Mouse (Mus musculus) frontal cortex, postnatal 10 days (tissue): ENCODE measurements around the gene Ccdc107.

Experiments used
- DNase-seq, 2 experiments: peaks; one replicate each; pipeline ENCODE4 v3.0.0; 2022; ENCODE audit warnings: low spot score in 2 of 2, mixed read lengths in 1 of 2

Gene Ccdc107

GRCm38 (mm10) chr4:43492821-43493185 lies at the start of gene Ccdc107:
Gene Ccdc107, plus strand, starts transcription at chr4:43492900.
- peak; percentile 92 to 93 for DNase-seq

- no peak for DNase-seq
These were observed 49.2 kb upstream of the Ccdc107 start for GRCm38 (mm10) chr4:43443511-43443910.

GRCm38 (mm10) chr4:43447251-43447650 lies 45.4 kb upstream of the Ccdc107 start:
- DNase-seq, result no peak

- DNase-seq, result no peak
These were observed 44.1 kb upstream of the Ccdc107 start for GRCm38 (mm10) chr4:43448554-43448953.

GRCm38 (mm10) chr4:43452315-43452714 lies 40.4 kb upstream of the Ccdc107 start:
- no peak for DNase-seq

GRCm38 (mm10) chr4:43453413-43453812 lies 39.3 kb upstream of the Ccdc107 start:
- DNase-seq, result no peak

GRCm38 (mm10) chr4:43454041-43454836 lies 38.5 kb upstream of the Ccdc107 start, which contains the start of gene Cd72:
Gene Cd72, minus strand, starts transcription at chr4:43454628.
- no peak for DNase-seq

GRCm38 (mm10) chr4:43456470-43456869 lies 36.2 kb upstream of the Ccdc107 start:
- no peak for DNase-seq

GRCm38 (mm10) chr4:43457124-43457523 lies 35.6 kb upstream of the Ccdc107 start:
- DNase-seq, result no peak

GRCm38 (mm10) chr4:43463102-43463501 lies 29.6 kb upstream of the Ccdc107 start:
- DNase-seq, result no peak

- DNase-seq, result no peak
These were observed 26.8 kb upstream of the Ccdc107 start for GRCm38 (mm10) chr4:43465935-43466334.

GRCm38 (mm10) chr4:43466872-43467271 lies 25.8 kb upstream of the Ccdc107 start:
- DNase-seq, result no peak

- no peak for DNase-seq
These were observed 22.4 kb upstream of the Ccdc107 start for GRCm38 (mm10) chr4:43470301-43470700.

GRCm38 (mm10) chr4:43473636-43474035 lies 19.1 kb upstream of the Ccdc107 start:
- DNase-seq, result no peak

GRCm38 (mm10) chr4:43476604-43477003 lies 16.1 kb upstream of the Ccdc107 start:
- DNase-seq, result no peak

GRCm38 (mm10) chr4:43477857-43478533 lies 14.7 kb upstream of the Ccdc107 start:
- DNase-seq, result peak; percentile 71 to 82

GRCm38 (mm10) chr4:43478534-43478858 lies 14.2 kb upstream of the Ccdc107 start:
- DNase-seq, result no peak

- no peak for DNase-seq
These were observed 13.5 kb upstream of the Ccdc107 start for GRCm38 (mm10) chr4:43478906-43479832.

- no peak for DNase-seq
These were observed 11.7 kb upstream of the Ccdc107 start for GRCm38 (mm10) chr4:43480985-43481384.

- no peak for DNase-seq
These were observed 10.7 kb upstream of the Ccdc107 start for GRCm38 (mm10) chr4:43481894-43482456.

GRCm38 (mm10) chr4:43482591-43482990 lies 10.1 kb upstream of the Ccdc107 start:
- DNase-seq, result no peak
